Mouse (Mus musculus): Measurements from ENCODE around the gene Nhsl2. TPM values are rescaled to one million over a fixed set of nuclear protein-coding genes. Genes with fewer than 3 reads are reported as not detected.

The Nhsl2 gene
- polyA plus RNA-seq (2015; fragmentation: Illumina TruSeq; extraction: RNeasy Lipid Tissue Mini Kit (QIAGEN cat#74804); ENCODE audit: insufficient read depth, low replicate concordance): 4.1 TPM

GRCm38 (mm10) chrX:101849281-101849821 lies at the start of gene Nhsl2:
Nhsl2 (plus strand) TSS chrX:101849385.

GRCm38 (mm10) chrX:102070591-102071471 lies 221.6 kb downstream of the Nhsl2 start, which contains the start of gene Rtl5:
Rtl5 (minus strand) TSS chrX:102071304.

GRCm38 (mm10) chrX:102119042-102119864 lies 270.1 kb downstream of the Nhsl2 start, which contains the start of gene Pin4:
Pin4 (plus strand) TSS chrX:102119447.

Other genes with a start within 250 kb of the Nhsl2 start
- gene Ogt, start 209.3 kb upstream of the Nhsl2 start, polyA plus RNA-seq (2015; fragmentation: Illumina TruSeq; extraction: RNeasy Lipid Tissue Mini Kit (QIAGEN cat#74804); ENCODE audit: insufficient read depth, low replicate concordance): 550 TPM
- gene Cxcr3, start 115.1 kb upstream of the Nhsl2 start, polyA plus RNA-seq (2015; fragmentation: Illumina TruSeq; extraction: RNeasy Lipid Tissue Mini Kit (QIAGEN cat#74804); ENCODE audit: insufficient read depth, low replicate concordance): 12.8 TPM
- 1.5 TPM for gene Gm4779, start 55.0 kb upstream of the Nhsl2 start, polyA plus RNA-seq (2015; fragmentation: Illumina TruSeq; extraction: RNeasy Lipid Tissue Mini Kit (QIAGEN cat#74804); ENCODE audit: insufficient read depth, low replicate concordance)
- gene 8030474K03Rik, start 54.7 kb upstream of the Nhsl2 start, polyA plus RNA-seq (2015; fragmentation: Illumina TruSeq; extraction: RNeasy Lipid Tissue Mini Kit (QIAGEN cat#74804); ENCODE audit: insufficient read depth, low replicate concordance): 0.72 TPM
- 6.5 TPM for gene Rtl5, start 221.9 kb downstream of the Nhsl2 start, polyA plus RNA-seq (2015; fragmentation: Illumina TruSeq; extraction: RNeasy Lipid Tissue Mini Kit (QIAGEN cat#74804); ENCODE audit: insufficient read depth, low replicate concordance)

Data from spleen, adult 10 weeks (tissue).